Mouse (Mus musculus): ENCODE measurements around the gene Fyn.

Fyn gene

GRCm38 (mm10) chr10:39368572-39369135 is at the start of gene Fyn:
Fyn (plus strand) TSS chr10:39368855.
- DNase-seq, result no peak

- peak in 1 of 2 experiments; percentile 5 for DNase-seq
Observed at GRCm38 (mm10) chr10:39320798-39321622, 47.6 kb upstream of the Fyn start.

- no peak for DNase-seq
Observed at GRCm38 (mm10) chr10:39321623-39321985, 47.1 kb upstream of the Fyn start.

- no peak for DNase-seq
Observed at GRCm38 (mm10) chr10:39322143-39322542, 46.5 kb upstream of the Fyn start.

- no peak for DNase-seq
Observed at GRCm38 (mm10) chr10:39324291-39324690, 44.4 kb upstream of the Fyn start.

- no peak for DNase-seq
Observed at GRCm38 (mm10) chr10:39328661-39329060, 40.0 kb upstream of the Fyn start.

GRCm38 (mm10) chr10:39334320-39334719 is 34.3 kb upstream of the Fyn start:
- DNase-seq, result no peak

- no peak for DNase-seq
Observed at GRCm38 (mm10) chr10:39335880-39336279, 32.8 kb upstream of the Fyn start.

GRCm38 (mm10) chr10:39339189-39339968 is 29.3 kb upstream of the Fyn start:
- DNase-seq, result no peak

GRCm38 (mm10) chr10:39339969-39340236 is 28.8 kb upstream of the Fyn start:
- no peak for DNase-seq

GRCm38 (mm10) chr10:39343551-39343950 is 25.1 kb upstream of the Fyn start:
- DNase-seq, result no peak

GRCm38 (mm10) chr10:39345921-39346320 is 22.7 kb upstream of the Fyn start:
- no peak for DNase-seq

GRCm38 (mm10) chr10:39349781-39350364 is 18.8 kb upstream of the Fyn start:
- DNase-seq, result no peak

GRCm38 (mm10) chr10:39364196-39364595 is 4.5 kb upstream of the Fyn start:
- no peak for DNase-seq

- DNase-seq, result peak; percentile 95 to 97
Observed at GRCm38 (mm10) chr10:39369502-39369931, 862 bp downstream of the Fyn start.

- DNase-seq, result peak; percentile 63 to 73
Observed at GRCm38 (mm10) chr10:39369977-39370785, 1.5 kb downstream of the Fyn start.

GRCm38 (mm10) chr10:39370786-39371221 is 2.1 kb downstream of the Fyn start:
- DNase-seq, result peak; percentile 32 to 47

GRCm38 (mm10) chr10:39371467-39371866 is 2.8 kb downstream of the Fyn start:
- no peak for DNase-seq

- DNase-seq, result no peak
Observed at GRCm38 (mm10) chr10:39371991-39372390, 3.3 kb downstream of the Fyn start.

- DNase-seq, result no peak
Observed at GRCm38 (mm10) chr10:39376676-39377075, 8.0 kb downstream of the Fyn start.

- no peak for DNase-seq
Observed at GRCm38 (mm10) chr10:39377219-39377618, 8.6 kb downstream of the Fyn start.

- no peak for DNase-seq
Observed at GRCm38 (mm10) chr10:39378025-39378603, 9.5 kb downstream of the Fyn start.

All from kidney, postnatal 4 days (tissue).